Mouse (Mus musculus): ENCODE measurements at regions not wholly inside any gene's neighbourhood (a gene's known extent, or its start where the extent isn't known, plus 50 kb on each side); places are given as distances from the start of the nearest gene placed in this dataset.

GRCm38 (mm10) chr4:98228193-98228592 lies 154.9 kb downstream of the Tm2d1 start:
- Histone ChIP-seq H3K9me3 (replicated peaks; ENCODE audit: insufficient read depth, low read length) (no peaks in the 10 kb centered on the region), H3K4me1 (ENCODE audit: control insufficient read depth in 1 of 2, insufficient read depth in 2 of 2, low read length in 2 of 2) (no peaks in the 10 kb centered on the region), H3K4me3 (ENCODE audit: control insufficient read depth in 1 of 2, insufficient read depth in 1 of 2, low read depth in 2 of 2, low read length in 2 of 2) (no peak overlapping the region), H3K79me2 (ENCODE audit: control insufficient read depth, insufficient read depth, low read length, poor library complexity) (no peaks in the 10 kb centered on the region), H3K9ac (ENCODE audit: control insufficient read depth, low read depth, low read length, poor library complexity, severe bottlenecking) (no peak overlapping the region), H3K27ac (ENCODE audit: control insufficient read depth, low read depth, low read length) (no peak overlapping the region), H3K36me3 (ENCODE audit: control insufficient read depth in 1 of 2, insufficient read depth in 2 of 2, low read length in 2 of 2) (no peaks in the 10 kb centered on the region), H3K27me3 (ENCODE audit: control insufficient read depth in 1 of 2, insufficient read depth in 2 of 2, low read length in 2 of 2) (no peaks in the 10 kb centered on the region; a peak in 1 of 4 replicates)
- DNase-seq (ENCODE audit: low read depth, low spot score), result no peak
- TF ChIP-seq MAX (IDR thresholded peaks at IDR 0.05; ENCODE audit: low read length) (no peak), USF2 (IDR thresholded peaks at IDR 0.05; ENCODE audit: borderline replicate concordance in 1 of 2, insufficient read depth in 1 of 2, low read depth in 1 of 2, low read length in 2 of 2) (no peak), POLR2AphosphoS2 (IDR thresholded peaks at IDR 0.05; ENCODE audit: low read length) (no peak), GATA1 (IDR thresholded peaks at IDR 0.05; ENCODE audit: low read depth, low read length) (no peak), MYC (IDR thresholded peaks at IDR 0.05; ENCODE audit: low read depth, low read length) (no peak), KAT2A (conservative IDR thresholded peaks at IDR 0.05; ENCODE audit: low read depth, low read length) (no peak)

- Histone ChIP-seq H3K27me3 (ENCODE audit: control insufficient read depth in 1 of 2, insufficient read depth in 2 of 2, low read length in 2 of 2) (no peaks in the 10 kb centered on the region; a peak in 2 of 4 replicates), H3K4me3 (ENCODE audit: control insufficient read depth in 1 of 2, insufficient read depth in 1 of 2, low read depth in 2 of 2, low read length in 2 of 2) (no peak overlapping the region), H3K9ac (ENCODE audit: control insufficient read depth, low read depth, low read length, poor library complexity, severe bottlenecking) (no peak overlapping the region), H3K27ac (ENCODE audit: control insufficient read depth, low read depth, low read length) (no peak overlapping the region), H3K36me3 (ENCODE audit: control insufficient read depth in 1 of 2, insufficient read depth in 2 of 2, low read length in 2 of 2) (no peaks in the 10 kb centered on the region), H3K79me2 (ENCODE audit: control insufficient read depth, insufficient read depth, low read length, poor library complexity) (no peaks in the 10 kb centered on the region), H3K4me1 (ENCODE audit: control insufficient read depth in 1 of 2, insufficient read depth in 2 of 2, low read length in 2 of 2) (no peaks in the 10 kb centered on the region), H3K9me3 (replicated peaks; ENCODE audit: insufficient read depth, low read length) (no peaks in the 10 kb centered on the region)
- DNase-seq (ENCODE audit: low read depth, low spot score), result no peak
- TF ChIP-seq CHD1 (IDR thresholded peaks at IDR 0.05; ENCODE audit: low read depth, low read length) (no peak), ELF1 (IDR thresholded peaks at IDR 0.05; ENCODE audit: low read depth, low read length) (no peak), USF2 (IDR thresholded peaks at IDR 0.05; ENCODE audit: borderline replicate concordance in 1 of 2, insufficient read depth in 1 of 2, low read depth in 1 of 2, low read length in 2 of 2) (no peak), POLR2AphosphoS5 (IDR thresholded peaks at IDR 0.05; ENCODE audit: borderline replicate concordance, low read depth, low read length) (no peak), MYC (IDR thresholded peaks at IDR 0.05; ENCODE audit: low read depth, low read length) (no peak), MEF2A (IDR thresholded peaks at IDR 0.05; ENCODE audit: extremely low read depth, insufficient replicate concordance, low read depth, low read length, poor library complexity, severe bottlenecking) (no peak), MAFK (IDR thresholded peaks at IDR 0.05; ENCODE audit: borderline replicate concordance, low read depth, low read length) (no peak), MYB (IDR thresholded peaks at IDR 0.05; ENCODE audit: low read depth, low read length) (no peak)
These were observed 158.7 kb downstream of the Tm2d1 start for GRCm38 (mm10) chr4:98224366-98224765.

- H3K4me1 ChIP-seq (ENCODE audit: control insufficient read depth in 1 of 2, insufficient read depth in 2 of 2, low read length in 2 of 2), result no peaks in the 10 kb centered on the region
- no peak overlapping the region for H3K4me3 ChIP-seq (ENCODE audit: control insufficient read depth in 1 of 2, insufficient read depth in 1 of 2, low read depth in 2 of 2, low read length in 2 of 2)
- TF ChIP-seq ZNF384 (IDR thresholded peaks at IDR 0.05; ENCODE audit: low read depth, low read length) (no peak), ELF1 (IDR thresholded peaks at IDR 0.05; ENCODE audit: low read depth, low read length) (no peak), CTCF (IDR thresholded peaks at IDR 0.05 in 2 of 3, conservative IDR thresholded peaks at IDR 0.05 in 1 of 3; ENCODE audit: control insufficient read depth in 1 of 3, insufficient read depth in 1 of 3, low read depth in 2 of 3, low read length in 3 of 3, poor library complexity in 1 of 3, severe bottlenecking in 1 of 3) (no peak), SIN3A (IDR thresholded peaks at IDR 0.05; ENCODE audit: low read length) (no peak), JUND (IDR thresholded peaks at IDR 0.05; ENCODE audit: low read depth, low read length) (no peak), MYC (IDR thresholded peaks at IDR 0.05; ENCODE audit: low read depth, low read length) (no peak), TCF12 (IDR thresholded peaks at IDR 0.05; ENCODE audit: low read depth, low read length) (no peak), NRF1 (IDR thresholded peaks at IDR 0.05; ENCODE audit: insufficient read depth, low read depth, low read length, poor library complexity, severe bottlenecking) (no peak), MEF2A (IDR thresholded peaks at IDR 0.05; ENCODE audit: extremely low read depth, insufficient replicate concordance, low read depth, low read length, poor library complexity, severe bottlenecking) (no peak)
- no peak for DNase-seq (ENCODE audit: low read depth, low spot score)
- H3K27ac ChIP-seq (ENCODE audit: control insufficient read depth, low read depth, low read length), result no peak overlapping the region
- no peaks in the 10 kb centered on the region for H3K79me2 ChIP-seq (ENCODE audit: control insufficient read depth, insufficient read depth, low read length, poor library complexity)
- H3K36me3 ChIP-seq (ENCODE audit: control insufficient read depth in 1 of 2, insufficient read depth in 2 of 2, low read length in 2 of 2), result no peaks in the 10 kb centered on the region
- no peaks in the 10 kb centered on the region for H3K9me3 ChIP-seq (replicated peaks; ENCODE audit: insufficient read depth, low read length)
- no peak overlapping the region for H3K9ac ChIP-seq (ENCODE audit: control insufficient read depth, low read depth, low read length, poor library complexity, severe bottlenecking)
- no peaks in the 10 kb centered on the region; a peak in 2 of 4 replicates for H3K27me3 ChIP-seq (ENCODE audit: control insufficient read depth in 1 of 2, insufficient read depth in 2 of 2, low read length in 2 of 2)
These were observed 159.7 kb downstream of the Tm2d1 start for GRCm38 (mm10) chr4:98223429-98223828.

Data from MEL (cell line).